Mouse (Mus musculus): ENCODE results near the gene Ica1. TPM values are rescaled to one million over a fixed set of nuclear protein-coding genes. Genes with fewer than 3 reads are reported as not detected.

Gene Ica1
- 17.8 and 18.5 TPM in 2 replicates for polyA plus RNA-seq (2014; fragmentation: Nextera tagmentation; extraction: Ambion mirVana)

GRCm38 (mm10) chr6:8778296-8778649 is at the start of gene Ica1:
Ica1 (minus strand) TSS chr6:8778488.
- ATAC-seq (ENCODE audit: insufficient read depth, low FRiP score, low TSS enrichment) (no peak; the same call in 1 of the 2 replicates), DNase-seq (ENCODE audit: low spot score) (no peak)
- peak within 1 kb of the TSS; percentile 77 for H3K4me3 ChIP-seq (ENCODE audit: low read depth, low read length)
- H3K4me1 ChIP-seq (ENCODE audit: control insufficient read depth, insufficient read depth, low read length), result no peaks in the 10 kb centered on the region; the same call in 1 of the 2 replicates
- no peaks in the 10 kb centered on the region for H3K27me3 ChIP-seq (ENCODE audit: control insufficient read depth, insufficient read depth, low read length)
- WGBS, result 1% methylated on average over 16 of the region's 16 CpGs
- H3K4me2 ChIP-seq (ENCODE audit: low read depth), result peak within 1 kb of the TSS; percentile 77
- no peak within 1 kb of the TSS for H3K27ac ChIP-seq (ENCODE audit: low read depth, low read length)
- H3K9ac ChIP-seq (ENCODE audit: low read length), result peak within 1 kb of the TSS; percentile 77
- no peaks in the 10 kb centered on the region for H3K36me3 ChIP-seq (ENCODE audit: control insufficient read depth, insufficient read depth, low read length)
- no peaks in the 10 kb centered on the region for H3K9me3 ChIP-seq (ENCODE audit: control insufficient read depth, low read length)

GRCm38 (mm10) chr6:8819866-8820265 is 41.6 kb upstream of the Ica1 start:
- H3K9me3 ChIP-seq (ENCODE audit: control insufficient read depth, low read length), result no peaks in the 10 kb centered on the region
- WGBS, result 83% methylated on average over 2 of the region's 2 CpGs
- H3K36me3 ChIP-seq (ENCODE audit: control insufficient read depth, insufficient read depth, low read length), result no peaks in the 10 kb centered on the region
- no peak overlapping the region for H3K4me3 ChIP-seq (ENCODE audit: low read depth, low read length)
- no peaks in the 10 kb centered on the region for H3K4me1 ChIP-seq (ENCODE audit: control insufficient read depth, insufficient read depth, low read length)
- no peak for DNase-seq (ENCODE audit: low spot score)
- no peaks in the 10 kb centered on the region for H3K27me3 ChIP-seq (ENCODE audit: control insufficient read depth, insufficient read depth, low read length)
- H3K27ac ChIP-seq (ENCODE audit: low read depth, low read length), result no peak overlapping the region
- ATAC-seq (ENCODE audit: insufficient read depth, low FRiP score, low TSS enrichment), result no peak
- H3K4me2 ChIP-seq (ENCODE audit: low read depth), result no peak overlapping the region
- no peak overlapping the region for H3K9ac ChIP-seq (ENCODE audit: low read length)

GRCm38 (mm10) chr6:8814332-8815002 is 36.2 kb upstream of the Ica1 start:
- H3K4me1 ChIP-seq (ENCODE audit: control insufficient read depth, insufficient read depth, low read length), result no peaks in the 10 kb centered on the region
- no peaks in the 10 kb centered on the region for H3K36me3 ChIP-seq (ENCODE audit: control insufficient read depth, insufficient read depth, low read length)
- no peaks in the 10 kb centered on the region for H3K9me3 ChIP-seq (ENCODE audit: control insufficient read depth, low read length)
- H3K27me3 ChIP-seq (ENCODE audit: control insufficient read depth, insufficient read depth, low read length), result no peaks in the 10 kb centered on the region
- DNase-seq (ENCODE audit: low spot score) (no peak), ATAC-seq (ENCODE audit: insufficient read depth, low FRiP score, low TSS enrichment) (no peak)
- no peak overlapping the region for H3K4me3 ChIP-seq (ENCODE audit: low read depth, low read length)
- 89% methylated on average over 6 of the region's 6 CpGs for WGBS
- H3K27ac ChIP-seq (ENCODE audit: low read depth, low read length), result no peak overlapping the region
- no peak overlapping the region for H3K4me2 ChIP-seq (ENCODE audit: low read depth)
- no peak overlapping the region for H3K9ac ChIP-seq (ENCODE audit: low read length)

- ATAC-seq (ENCODE audit: insufficient read depth, low FRiP score, low TSS enrichment) (no peak), DNase-seq (ENCODE audit: low spot score) (no peak)
- Histone ChIP-seq H3K4me3 (ENCODE audit: low read depth, low read length) (no peak overlapping the region), H3K4me2 (ENCODE audit: low read depth) (no peak overlapping the region), H3K9me3 (ENCODE audit: control insufficient read depth, low read length) (no peaks in the 10 kb centered on the region), H3K4me1 (ENCODE audit: control insufficient read depth, insufficient read depth, low read length) (no peaks in the 10 kb centered on the region), H3K27me3 (ENCODE audit: control insufficient read depth, insufficient read depth, low read length) (no peaks in the 10 kb centered on the region), H3K36me3 (ENCODE audit: control insufficient read depth, insufficient read depth, low read length) (no peaks in the 10 kb centered on the region), H3K27ac (ENCODE audit: low read depth, low read length) (no peak overlapping the region), H3K9ac (ENCODE audit: low read length) (no peak overlapping the region)
- 75% methylated on average over 3 of the region's 3 CpGs for WGBS
Measured at GRCm38 (mm10) chr6:8802561-8803150, 24.4 kb upstream of the Ica1 start.

- H3K27ac ChIP-seq (ENCODE audit: low read depth, low read length), result no peak overlapping the region
- ATAC-seq (ENCODE audit: insufficient read depth, low FRiP score, low TSS enrichment), result no peak
- H3K9ac ChIP-seq (ENCODE audit: low read length), result no peak overlapping the region
- H3K36me3 ChIP-seq (ENCODE audit: control insufficient read depth, insufficient read depth, low read length), result no peaks in the 10 kb centered on the region
- H3K9me3 ChIP-seq (ENCODE audit: control insufficient read depth, low read length), result no peaks in the 10 kb centered on the region
- DNase-seq (ENCODE audit: low spot score), result no peak
- no peak overlapping the region for H3K4me3 ChIP-seq (ENCODE audit: low read depth, low read length)
- WGBS, result 94% methylated on average over 5 of the region's 5 CpGs
- no peak overlapping the region for H3K4me2 ChIP-seq (ENCODE audit: low read depth)
- no peaks in the 10 kb centered on the region for H3K27me3 ChIP-seq (ENCODE audit: control insufficient read depth, insufficient read depth, low read length)
- no peaks in the 10 kb centered on the region for H3K4me1 ChIP-seq (ENCODE audit: control insufficient read depth, insufficient read depth, low read length)
Measured at GRCm38 (mm10) chr6:8792385-8792784, 14.1 kb upstream of the Ica1 start.

- no peak for ATAC-seq (ENCODE audit: insufficient read depth, low FRiP score, low TSS enrichment)
- no peak overlapping the region for H3K27ac ChIP-seq (ENCODE audit: low read depth, low read length)
- no peaks in the 10 kb centered on the region for H3K9me3 ChIP-seq (ENCODE audit: control insufficient read depth, low read length)
- no peak overlapping the region for H3K4me2 ChIP-seq (ENCODE audit: low read depth)
- no peak overlapping the region for H3K4me3 ChIP-seq (ENCODE audit: low read depth, low read length)
- no peaks in the 10 kb centered on the region for H3K4me1 ChIP-seq (ENCODE audit: control insufficient read depth, insufficient read depth, low read length)
- no peaks in the 10 kb centered on the region for H3K36me3 ChIP-seq (ENCODE audit: control insufficient read depth, insufficient read depth, low read length)
- H3K27me3 ChIP-seq (ENCODE audit: control insufficient read depth, insufficient read depth, low read length), result no peaks in the 10 kb centered on the region
- H3K9ac ChIP-seq (ENCODE audit: low read length), result no peak overlapping the region
- 73% methylated on average over 3 of the region's 3 CpGs for whole genome bisulfite sequencing
- DNase-seq (ENCODE audit: low spot score), result no peak
Measured at GRCm38 (mm10) chr6:8791781-8792180, 13.5 kb upstream of the Ica1 start.

- Histone ChIP-seq H3K36me3 (ENCODE audit: control insufficient read depth, insufficient read depth, low read length) (no peaks in the 10 kb centered on the region), H3K4me3 (ENCODE audit: low read depth, low read length) (no peak overlapping the region), H3K27ac (ENCODE audit: low read depth, low read length) (no peak overlapping the region), H3K9me3 (ENCODE audit: control insufficient read depth, low read length) (no peaks in the 10 kb centered on the region), H3K4me2 (ENCODE audit: low read depth) (no peak overlapping the region), H3K4me1 (ENCODE audit: control insufficient read depth, insufficient read depth, low read length) (no peaks in the 10 kb centered on the region; the same call in 1 of the 2 replicates), H3K9ac (ENCODE audit: low read length) (no peak overlapping the region), H3K27me3 (ENCODE audit: control insufficient read depth, insufficient read depth, low read length) (no peaks in the 10 kb centered on the region)
- ATAC-seq (ENCODE audit: insufficient read depth, low FRiP score, low TSS enrichment) (no peak), DNase-seq (ENCODE audit: low spot score) (no peak)
Measured at GRCm38 (mm10) chr6:8780618-8781017, 2.3 kb upstream of the Ica1 start.

- Histone ChIP-seq H3K9ac (ENCODE audit: low read length) (peak overlapping the region; percentile 77), H3K4me1 (ENCODE audit: control insufficient read depth, insufficient read depth, low read length) (no peaks in the 10 kb centered on the region; the same call in 1 of the 2 replicates), H3K36me3 (ENCODE audit: control insufficient read depth, insufficient read depth, low read length) (no peaks in the 10 kb centered on the region), H3K27ac (ENCODE audit: low read depth, low read length) (no peak overlapping the region), H3K4me3 (ENCODE audit: low read depth, low read length) (peak overlapping the region; percentile 77), H3K9me3 (ENCODE audit: control insufficient read depth, low read length) (no peaks in the 10 kb centered on the region), H3K27me3 (ENCODE audit: control insufficient read depth, insufficient read depth, low read length) (no peaks in the 10 kb centered on the region), H3K4me2 (ENCODE audit: low read depth) (peak overlapping the region; percentile 77)
- ATAC-seq (ENCODE audit: insufficient read depth, low FRiP score, low TSS enrichment) (peak; percentile 91), DNase-seq (ENCODE audit: low spot score) (peak; percentile 82)
- WGBS, result under 1% methylated on average over 63 of the region's 69 CpGs
Measured at GRCm38 (mm10) chr6:8777411-8778295, 635 bp downstream of the Ica1 start.
